Mouse (Mus musculus) monocyte, adult 2 months (primary cell): Measurements from ENCODE around the gene Pcbp3.
A peak's percentile ranks its signal among the peaks of the same experiment; 100 is the strongest.
"Not testable (repeated sequence)": the region's sequence is repeated elsewhere in the genome, so short reads cannot be mapped to it uniquely, and the experiment has no call there.

Experiments
- DNase-seq, 2 experiments: peaks; one replicate each; pipeline ENCODE4 v3.0.0; 2022; ENCODE audit warnings: low spot score in 2 of 2, low read depth in 1 of 2

The Pcbp3 gene

GRCm38 (mm10) chr10:76961790-76962489 is at the start of gene Pcbp3:
TSS of gene Pcbp3 (minus strand) at chr10:76961887.
- peak; percentile 88 to 90 for DNase-seq

GRCm38 (mm10) chr10:77008698-77009097 is 47.0 kb upstream of the Pcbp3 start:
- no peak for DNase-seq

- DNase-seq = no peak
These were observed 46.4 kb upstream of the Pcbp3 start for GRCm38 (mm10) chr10:77008109-77008561.

GRCm38 (mm10) chr10:77007433-77008108 is 45.9 kb upstream of the Pcbp3 start:
- DNase-seq = no peak

- DNase-seq = no peak
These were observed 43.2 kb upstream of the Pcbp3 start for GRCm38 (mm10) chr10:77004936-77005335.

GRCm38 (mm10) chr10:76997759-76998513 is 36.2 kb upstream of the Pcbp3 start:
- no peak for DNase-seq

- DNase-seq = no peak
These were observed 30.8 kb upstream of the Pcbp3 start for GRCm38 (mm10) chr10:76992456-76992855.

GRCm38 (mm10) chr10:76988586-76988985 is 26.9 kb upstream of the Pcbp3 start:
- no peak for DNase-seq

GRCm38 (mm10) chr10:76978042-76978441 is 16.4 kb upstream of the Pcbp3 start:
- no peak for DNase-seq

GRCm38 (mm10) chr10:76976699-76977098 is 15.0 kb upstream of the Pcbp3 start:
- no peak for DNase-seq

GRCm38 (mm10) chr10:76973797-76974436 is 12.2 kb upstream of the Pcbp3 start:
- no peak for DNase-seq

- not testable (repeated sequence) for DNase-seq
These were observed 10.6 kb upstream of the Pcbp3 start for GRCm38 (mm10) chr10:76972318-76972717.

- DNase-seq = no peak
These were observed 9.3 kb upstream of the Pcbp3 start for GRCm38 (mm10) chr10:76970974-76971373.

GRCm38 (mm10) chr10:76964436-76964835 is 2.7 kb upstream of the Pcbp3 start:
- no peak for DNase-seq

GRCm38 (mm10) chr10:76963997-76964396 is 2.3 kb upstream of the Pcbp3 start:
- DNase-seq = no peak

GRCm38 (mm10) chr10:76961156-76961555 is 531 bp downstream of the Pcbp3 start:
- no peak for DNase-seq

- DNase-seq = no peak
These were observed 3.5 kb downstream of the Pcbp3 start for GRCm38 (mm10) chr10:76958201-76958600.

- DNase-seq = no peak
These were observed 5.5 kb downstream of the Pcbp3 start for GRCm38 (mm10) chr10:76956200-76956599.

GRCm38 (mm10) chr10:76941038-76941437 is 20.6 kb downstream of the Pcbp3 start:
- DNase-seq = no peak

- no peak for DNase-seq
These were observed 24.9 kb downstream of the Pcbp3 start for GRCm38 (mm10) chr10:76936827-76937226.

GRCm38 (mm10) chr10:76934805-76935204 is 26.9 kb downstream of the Pcbp3 start:
- no peak for DNase-seq
